Mouse (Mus musculus): ENCODE measurements around the gene Angpt4.

Gene Angpt4

GRCm38 (mm10) chr2:151916061-151916831 lies 5.2 kb downstream of the Angpt4 start:
- DNase-seq, result no peak

GRCm38 (mm10) chr2:151919140-151919539 lies 8.1 kb downstream of the Angpt4 start:
- no peak for DNase-seq

- DNase-seq, result no peak
Observed at GRCm38 (mm10) chr2:151921068-151921467, 10.1 kb downstream of the Angpt4 start.

- no peak for DNase-seq
Observed at GRCm38 (mm10) chr2:151921596-151921995, 10.6 kb downstream of the Angpt4 start.

GRCm38 (mm10) chr2:151924276-151924675 lies 13.3 kb downstream of the Angpt4 start:
- DNase-seq, result no peak

- DNase-seq, result no peak
Observed at GRCm38 (mm10) chr2:151925715-151926114, 14.7 kb downstream of the Angpt4 start.

GRCm38 (mm10) chr2:151927103-151927502 lies 16.1 kb downstream of the Angpt4 start:
- DNase-seq, result no peak

GRCm38 (mm10) chr2:151930389-151931074 lies 19.5 kb downstream of the Angpt4 start:
- peak; percentile 84 for DNase-seq

- DNase-seq, result no peak
Observed at GRCm38 (mm10) chr2:151937893-151938292, 26.9 kb downstream of the Angpt4 start.

- peak; percentile 47 for DNase-seq
Observed at GRCm38 (mm10) chr2:151938780-151939200, 27.8 kb downstream of the Angpt4 start.

GRCm38 (mm10) chr2:151939651-151940420 lies 28.8 kb downstream of the Angpt4 start:
- DNase-seq, result no peak

- DNase-seq, result no peak
Observed at GRCm38 (mm10) chr2:151941269-151941668, 30.3 kb downstream of the Angpt4 start.

- DNase-seq, result no peak
Observed at GRCm38 (mm10) chr2:151944106-151944505, 33.1 kb downstream of the Angpt4 start.

- DNase-seq, result no peak
Observed at GRCm38 (mm10) chr2:151947617-151948016, 36.6 kb downstream of the Angpt4 start.

- no peak for DNase-seq
Observed at GRCm38 (mm10) chr2:151948311-151948710, 37.3 kb downstream of the Angpt4 start.

GRCm38 (mm10) chr2:151949082-151949774 lies 38.2 kb downstream of the Angpt4 start:
- no peak for DNase-seq

- DNase-seq, result no peak
Observed at GRCm38 (mm10) chr2:151953665-151954064, 42.7 kb downstream of the Angpt4 start.

GRCm38 (mm10) chr2:151956500-151957137 lies 45.6 kb downstream of the Angpt4 start:
- DNase-seq, result peak; percentile 23

- no peak for DNase-seq
Observed at GRCm38 (mm10) chr2:151959274-151959673, 48.3 kb downstream of the Angpt4 start.

- no peak for DNase-seq
Observed at GRCm38 (mm10) chr2:151961284-151962196, 50.5 kb downstream of the Angpt4 start.

GRCm38 (mm10) chr2:151962474-151962873 lies 51.5 kb downstream of the Angpt4 start:
- DNase-seq, result peak; percentile 66
